Mouse (Mus musculus): ENCODE measurements at regions not wholly inside any gene's neighbourhood (a gene's known extent, or its start where the extent isn't known, plus 50 kb on each side); places are given as distances from the start of the nearest gene placed in this dataset.

GRCm38 (mm10) chrX:11097581-11098254, 201.3 kb upstream of the H2al1a start:
- TF ChIP-seq CTCF (IDR thresholded peaks at IDR 0.05; ENCODE audit: insufficient read depth, low read length) (no peak), POLR2A (IDR thresholded peaks at IDR 0.05; ENCODE audit: borderline replicate concordance, extremely low read depth, low read depth, low read length) (no peak)
